Mouse (Mus musculus): Measurements from ENCODE around the gene Vmn1r74. TPM values are rescaled to one million over a fixed set of nuclear protein-coding genes. Genes with fewer than 3 reads are reported as not detected.
"Not testable (repeated sequence)": the region's sequence is repeated elsewhere in the genome, so short reads cannot be mapped to it uniquely, and the experiment has no call there.

Vmn1r74 gene
- total RNA-seq (2021) = not detected
- long read RNA-seq, experiment 1 = 0 reads
- long read RNA-seq, experiment 2 = 0 reads

- DNase-seq (ENCODE audit: low spot score in 2 of 2) = no peak
- intact Hi-C loops (cut with DNase I) = no loop called here
These were observed at the start of gene Vmn1r74 for GRCm38 (mm10) chr7:11833680-11834079. Gene Vmn1r74 (plus strand): TSS chr7:11833980.

- intact Hi-C loops (cut with DNase I) = no loop called here
These were observed 20.0 kb upstream of the Vmn1r74 start for GRCm38 (mm10) chr7:11813751-11814150.

GRCm38 (mm10) chr7:11822166-11822565 lies 11.6 kb upstream of the Vmn1r74 start:
- intact Hi-C loops (cut with DNase I) = no loop called here

More at GRCm38 (mm10) chr7:11813751-11814150, 20.0 kb upstream of the Vmn1r74 start:
- DNase-seq (ENCODE audit: low spot score in 2 of 2) = no peak

GRCm38 (mm10) chr7:11823246-11823645 lies 10.5 kb upstream of the Vmn1r74 start:
- DNase-seq (ENCODE audit: low spot score in 2 of 2); intact Hi-C loops (cut with DNase I): not testable (repeated sequence)

More at GRCm38 (mm10) chr7:11822166-11822565, 11.6 kb upstream of the Vmn1r74 start:
- no peak for DNase-seq (ENCODE audit: low spot score in 2 of 2)

- no peak for DNase-seq (ENCODE audit: low spot score in 2 of 2)
- intact Hi-C loops (cut with DNase I) = no loop called here
These were observed 40.5 kb downstream of the Vmn1r74 start, which contains the start of gene Vmn1r75 for GRCm38 (mm10) chr7:11874330-11874729. Gene Vmn1r75 (plus strand): TSS chr7:11874630.

Other genes starting within 250 kb of the Vmn1r74 start
- gene Zscan4-ps3, start 224.7 kb upstream of the Vmn1r74 start, total RNA-seq (2021) = not detected
- gene Vmn1r72, start 153.8 kb upstream of the Vmn1r74 start, total RNA-seq (2021) = not detected
- not detected for gene Vmn1r73, start 103.7 kb upstream of the Vmn1r74 start, total RNA-seq (2021)
- not detected for gene Vmn1r75, start 40.6 kb downstream of the Vmn1r74 start, total RNA-seq (2021)
- not detected for gene Vmn1r76, start 104.2 kb downstream of the Vmn1r74 start, total RNA-seq (2021)
- not detected for gene Vmn1r77, start 202.8 kb downstream of the Vmn1r74 start, total RNA-seq (2021)